Mouse (Mus musculus) urinary bladder, postnatal 14 days (tissue): ENCODE data around the gene Mtmr11.
"Not testable (repeated sequence)": the region's sequence is repeated elsewhere in the genome, so short reads cannot be mapped to it uniquely, and the experiment has no call there.

Experiments
- DNase-seq: peaks from one replicate; pipeline ENCODE4 v3.0.0; 2021; ENCODE audit warnings: low spot score

The Mtmr11 gene

GRCm38 (mm10) chr3:96172197-96173178, 10.7 kb downstream of the Mtmr11 start, which contains the start of gene Sf3b4:
Gene Sf3b4, plus strand, starts transcription at chr3:96172332.
- peak; percentile 84 for DNase-seq

GRCm38 (mm10) chr3:96173185-96173584, 11.4 kb downstream of the Mtmr11 start:
- no peak for DNase-seq

- not testable (repeated sequence) for DNase-seq
These were observed 12.2 kb downstream of the Mtmr11 start for GRCm38 (mm10) chr3:96174042-96174441.

- no peak for DNase-seq
These were observed 13.4 kb downstream of the Mtmr11 start for GRCm38 (mm10) chr3:96175251-96175650.

- DNase-seq, result no peak
These were observed 16.6 kb downstream of the Mtmr11 start for GRCm38 (mm10) chr3:96178427-96178826.

- DNase-seq, result no peak
These were observed 17.1 kb downstream of the Mtmr11 start for GRCm38 (mm10) chr3:96178902-96179301.

GRCm38 (mm10) chr3:96179531-96179930, 17.7 kb downstream of the Mtmr11 start:
- DNase-seq, result peak; percentile 45

- DNase-seq, result peak; percentile 35
These were observed 19.1 kb downstream of the Mtmr11 start, which contains the start of gene Sv2a for GRCm38 (mm10) chr3:96180727-96181477. Gene Sv2a, plus strand, starts transcription at chr3:96181151.

- no peak for DNase-seq
These were observed 19.9 kb downstream of the Mtmr11 start for GRCm38 (mm10) chr3:96181510-96182381.

GRCm38 (mm10) chr3:96182382-96182776, 20.6 kb downstream of the Mtmr11 start:
- DNase-seq, result no peak

- no peak for DNase-seq
These were observed 31.2 kb downstream of the Mtmr11 start for GRCm38 (mm10) chr3:96192977-96193376.

- DNase-seq, result no peak
These were observed 33.2 kb downstream of the Mtmr11 start for GRCm38 (mm10) chr3:96194966-96195365.

GRCm38 (mm10) chr3:96195616-96196313, 34.0 kb downstream of the Mtmr11 start:
- DNase-seq, result no peak

GRCm38 (mm10) chr3:96196437-96197128, 34.8 kb downstream of the Mtmr11 start:
- DNase-seq, result no peak

GRCm38 (mm10) chr3:96197129-96197749, 35.4 kb downstream of the Mtmr11 start:
- DNase-seq, result peak; percentile 91

- no peak for DNase-seq
These were observed 36.4 kb downstream of the Mtmr11 start for GRCm38 (mm10) chr3:96198181-96198580.

GRCm38 (mm10) chr3:96198601-96199251, 36.9 kb downstream of the Mtmr11 start:
- not testable (repeated sequence) for DNase-seq

GRCm38 (mm10) chr3:96199731-96200130, 37.9 kb downstream of the Mtmr11 start:
- no peak for DNase-seq

- no peak for DNase-seq
These were observed 46.0 kb downstream of the Mtmr11 start for GRCm38 (mm10) chr3:96207819-96208218.
